Mouse (Mus musculus) layer of hippocampus, adult 18-20 months (tissue): ENCODE data around the gene Rps6ka3. TPM values are rescaled to one million over a fixed set of nuclear protein-coding genes. Genes with fewer than 3 reads are reported as not detected.

Experiments used
- DNase-seq, 2 experiments: peaks; one replicate each; pipeline ENCODE4 v3.0.0; 2022; ENCODE audit warnings: low spot score in 2 of 2
- total RNA-seq, 2 experiments: library from RNA; stranded (reverse); gene quantifications; 2 replicates each; pipeline ENCODE4 v1.2.3; 2021

The Rps6ka3 gene
- total RNA-seq, 2 experiments from 2014 or later: 25.0 to 25.7 TPM

DNA sequence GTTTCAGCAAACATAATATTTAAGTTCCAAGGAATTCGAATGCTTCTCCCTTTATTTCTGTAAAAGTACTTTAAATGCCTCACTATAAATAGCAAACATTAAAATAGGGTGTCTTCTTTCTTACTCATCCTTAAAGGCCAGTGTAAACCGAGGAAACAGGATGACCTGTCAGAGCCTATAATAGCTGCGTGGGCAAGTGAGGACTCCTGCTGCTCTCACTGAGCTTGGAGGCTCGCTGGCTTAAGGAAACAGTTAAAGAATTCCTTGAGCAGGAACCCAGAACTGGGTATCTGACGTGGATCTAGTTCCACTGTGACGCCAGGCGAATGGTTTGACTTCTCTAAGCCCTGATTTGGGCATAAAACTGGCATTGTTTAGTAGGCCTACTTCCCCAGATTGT is 105.2 kb downstream of the Rps6ka3 start:
- peak in 1 of 2 experiments; percentile 1 for DNase-seq

DNA sequence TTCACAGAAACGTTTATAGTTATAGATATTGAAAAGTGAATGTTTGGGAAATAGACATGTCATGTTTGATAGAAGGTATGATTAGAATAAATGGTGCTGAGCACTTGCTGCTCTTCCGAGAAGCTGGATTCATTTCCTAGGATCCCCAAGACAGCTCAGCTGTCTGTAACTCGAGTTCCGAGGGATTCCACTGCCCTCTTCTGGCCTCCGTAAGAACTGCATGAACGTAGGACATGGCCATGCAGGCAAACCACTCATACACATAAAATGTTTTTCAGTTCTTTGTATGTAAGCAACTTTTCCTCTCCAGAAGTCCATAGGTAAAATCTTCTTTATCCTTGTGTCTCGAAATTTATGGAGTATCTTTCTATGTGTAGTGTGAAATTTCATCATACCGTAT is 111.2 kb downstream of the Rps6ka3 start:
- peak; percentile 13 to 74 for DNase-seq

DNA sequence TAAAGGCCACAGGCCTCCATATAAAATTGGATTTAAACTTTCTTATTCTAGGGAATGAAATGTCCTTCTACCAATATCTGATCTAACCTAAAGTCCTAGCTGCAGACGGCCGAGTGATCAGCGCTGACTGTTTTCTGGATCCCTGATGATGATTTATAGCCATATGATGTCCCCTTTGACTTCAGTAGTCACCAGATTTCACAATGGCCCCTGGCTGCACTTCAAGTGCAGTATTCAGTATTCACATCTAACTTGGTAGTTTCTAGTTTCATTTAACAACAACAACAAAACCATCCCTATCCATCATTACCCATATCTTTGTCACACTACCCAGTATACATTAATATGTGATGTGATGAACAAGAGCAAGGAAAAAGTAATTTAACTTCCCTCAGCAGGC is 154.4 kb downstream of the Rps6ka3 start:
- no peak for DNase-seq

DNA sequence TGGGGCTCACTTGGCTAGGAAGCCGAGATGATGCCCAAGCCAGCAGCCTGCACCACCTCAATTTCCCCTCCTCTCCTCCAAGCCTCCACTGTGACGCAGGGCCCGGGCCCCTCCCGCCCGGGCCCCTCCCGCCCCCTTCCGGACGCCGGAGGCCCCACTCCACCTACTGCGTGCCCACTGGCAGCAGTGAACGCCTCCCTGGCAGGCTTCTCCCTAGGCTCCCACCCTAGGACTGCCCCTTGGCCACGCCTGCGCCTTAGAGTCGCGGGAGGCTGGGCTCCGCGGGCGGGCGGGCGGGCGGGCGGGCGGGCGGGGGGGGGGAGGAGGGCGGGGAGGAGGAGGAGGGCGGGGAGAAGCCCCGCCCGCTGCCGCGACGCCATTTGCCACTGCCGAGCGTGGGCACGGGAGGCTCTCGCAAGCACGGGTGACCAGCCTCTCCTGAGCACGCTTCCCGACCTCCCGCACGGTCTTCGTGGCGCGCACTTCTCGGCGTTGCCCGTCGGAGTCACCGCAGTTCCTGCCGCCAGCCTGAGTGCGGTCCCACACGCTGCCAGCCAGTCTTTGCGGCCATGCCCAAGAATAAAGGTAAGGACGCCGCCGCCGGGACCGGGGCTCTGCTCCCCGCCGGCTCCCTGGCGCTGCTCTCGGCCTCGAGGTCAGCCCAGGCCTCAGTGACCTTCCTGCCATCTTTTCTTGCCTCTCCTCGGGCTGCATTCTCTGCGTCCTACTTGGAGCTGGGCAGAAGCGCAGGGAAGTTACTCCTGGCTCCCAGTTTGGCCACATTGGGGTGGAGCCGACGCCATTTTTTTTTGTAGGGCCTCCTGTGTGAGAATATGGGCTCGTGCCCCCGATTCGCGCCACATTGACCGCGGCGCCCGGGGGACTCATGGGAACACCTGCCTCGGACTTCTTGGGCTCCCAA is 162.0 kb downstream of the Rps6ka3 start, which contains the start of gene Eif1ax:
TSS of gene Eif1ax (plus strand) at position 348 of the 922 bp plus-strand sequence.
- DNase-seq: peak; percentile 39 to 55

DNA sequence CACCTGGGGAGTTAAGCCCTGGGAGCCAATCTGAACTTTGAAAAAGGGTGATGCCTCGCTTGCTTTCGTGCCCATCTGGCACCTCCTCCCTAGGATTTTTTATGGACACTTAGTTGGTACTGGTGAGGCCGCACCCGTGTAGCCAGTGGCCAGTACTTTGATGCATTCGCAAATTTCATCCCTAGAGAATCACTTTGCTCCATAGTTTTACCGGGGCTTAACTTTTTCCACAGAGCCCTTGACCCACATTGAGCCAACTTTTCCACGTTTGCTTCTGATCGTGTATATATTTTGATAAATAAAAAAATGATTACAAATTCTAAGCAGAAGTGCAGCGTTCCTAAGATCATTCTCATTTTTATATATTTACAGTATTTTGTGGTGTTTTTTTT is 162.6 kb downstream of the Rps6ka3 start:
- peak in 1 of 2 experiments; percentile 12 for DNase-seq

DNA sequence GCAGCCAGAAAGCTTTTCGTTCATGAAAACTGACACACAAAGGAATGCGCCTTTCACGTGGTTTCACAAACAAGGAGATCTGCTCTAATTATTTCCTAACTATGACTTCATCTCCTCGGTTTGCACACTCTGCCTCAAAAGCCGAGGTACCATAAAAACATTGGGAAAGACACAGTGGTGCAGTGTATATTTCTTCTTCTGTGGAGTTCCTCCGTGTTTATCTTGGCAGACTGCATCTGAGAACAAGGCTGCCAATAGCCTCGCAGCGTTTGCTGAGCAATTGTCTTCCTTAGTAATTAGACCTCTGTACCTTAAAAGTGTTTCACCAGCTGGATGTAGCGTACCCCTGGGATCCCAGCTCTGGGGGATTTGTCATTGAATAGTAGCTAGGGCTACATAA is 177.0 kb downstream of the Rps6ka3 start:
- DNase-seq: no peak

DNA sequence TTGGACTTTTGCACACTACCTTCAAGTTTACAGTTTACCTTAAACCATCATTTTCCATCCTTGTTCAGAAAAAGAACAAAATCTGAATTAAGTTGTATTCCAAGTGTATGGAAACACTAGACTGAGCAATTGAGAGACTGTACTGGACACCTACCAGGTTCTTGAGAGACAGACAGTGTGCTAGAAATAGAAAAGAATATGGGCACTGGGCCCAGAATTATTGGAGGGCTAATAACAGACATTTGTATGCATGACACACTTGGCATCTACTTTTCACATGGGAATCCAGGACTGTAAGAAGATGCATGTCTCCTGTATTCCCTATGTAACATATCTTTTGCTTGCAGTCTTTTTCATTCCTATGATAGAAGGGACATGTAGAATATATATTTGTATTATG is 178.8 kb downstream of the Rps6ka3 start:
- no peak for DNase-seq

DNA sequence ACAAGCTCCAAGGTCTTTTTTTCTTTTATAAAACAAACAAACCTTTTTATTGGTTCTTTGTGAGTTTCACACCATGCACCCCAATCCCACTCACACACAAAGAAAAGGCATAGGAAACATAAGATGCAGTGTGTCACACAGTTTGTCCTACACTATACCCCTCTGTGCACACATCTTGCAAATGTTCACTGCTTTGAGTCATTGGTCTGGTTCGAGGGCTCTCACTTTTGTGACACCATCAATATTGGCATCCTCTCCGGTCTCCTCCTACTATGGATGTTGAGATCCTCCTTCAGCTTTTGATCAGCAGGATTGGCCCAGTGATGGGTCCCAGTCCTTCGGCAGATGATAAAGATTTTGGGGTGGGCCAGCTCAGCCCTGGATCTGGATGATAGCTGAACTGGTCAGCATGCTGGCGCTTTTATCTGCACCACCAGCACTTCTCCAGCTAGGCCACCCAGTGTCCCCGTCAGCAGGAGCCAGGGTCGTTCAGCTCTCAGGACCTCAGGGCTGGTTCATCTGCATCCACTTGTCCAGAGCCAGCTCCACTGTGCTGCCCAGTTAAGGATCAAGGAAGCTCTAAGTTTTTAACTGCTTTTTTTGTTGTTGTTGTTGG is 180.3 kb downstream of the Rps6ka3 start:
- DNase-seq: no peak

DNA sequence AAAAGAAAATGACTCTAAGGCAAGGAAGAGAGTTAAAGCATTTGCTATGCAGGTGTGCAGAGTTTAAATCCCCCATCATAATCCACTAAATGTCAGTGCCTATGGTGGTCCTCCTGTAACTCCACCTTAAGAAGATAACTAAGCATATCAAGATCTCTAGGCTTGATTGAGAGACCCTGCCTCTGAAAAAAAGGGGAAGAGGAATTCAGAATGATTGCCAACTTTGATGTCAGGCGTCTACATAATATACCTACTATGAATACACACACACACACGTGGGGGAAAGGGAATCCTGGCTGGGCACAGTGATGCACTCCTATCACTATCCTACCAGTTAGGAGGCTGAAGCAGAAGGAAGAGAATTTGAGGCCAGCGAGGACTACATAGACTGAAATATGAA is 181.1 kb downstream of the Rps6ka3 start:
- DNase-seq: no peak

DNA sequence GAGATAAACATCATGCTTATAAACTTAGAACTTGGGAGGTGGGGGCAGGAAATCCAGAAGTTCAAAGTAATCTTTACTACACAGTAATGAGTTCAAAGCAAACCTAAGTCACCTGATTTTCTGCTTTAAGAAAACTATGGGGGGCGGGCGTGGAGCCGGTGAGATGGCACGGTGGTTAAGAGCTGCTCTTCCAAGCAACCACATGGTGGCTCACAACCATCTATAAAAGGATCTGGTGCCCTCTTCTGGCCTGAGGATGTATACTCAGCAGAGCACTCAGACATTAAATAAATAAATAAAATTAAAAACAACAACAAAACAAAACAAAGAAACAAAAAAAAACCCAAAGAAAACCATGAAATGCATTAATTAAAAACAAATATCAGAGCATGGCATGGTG is 199.1 kb downstream of the Rps6ka3 start:
- peak in 1 of 2 experiments; percentile 17 for DNase-seq

DNA sequence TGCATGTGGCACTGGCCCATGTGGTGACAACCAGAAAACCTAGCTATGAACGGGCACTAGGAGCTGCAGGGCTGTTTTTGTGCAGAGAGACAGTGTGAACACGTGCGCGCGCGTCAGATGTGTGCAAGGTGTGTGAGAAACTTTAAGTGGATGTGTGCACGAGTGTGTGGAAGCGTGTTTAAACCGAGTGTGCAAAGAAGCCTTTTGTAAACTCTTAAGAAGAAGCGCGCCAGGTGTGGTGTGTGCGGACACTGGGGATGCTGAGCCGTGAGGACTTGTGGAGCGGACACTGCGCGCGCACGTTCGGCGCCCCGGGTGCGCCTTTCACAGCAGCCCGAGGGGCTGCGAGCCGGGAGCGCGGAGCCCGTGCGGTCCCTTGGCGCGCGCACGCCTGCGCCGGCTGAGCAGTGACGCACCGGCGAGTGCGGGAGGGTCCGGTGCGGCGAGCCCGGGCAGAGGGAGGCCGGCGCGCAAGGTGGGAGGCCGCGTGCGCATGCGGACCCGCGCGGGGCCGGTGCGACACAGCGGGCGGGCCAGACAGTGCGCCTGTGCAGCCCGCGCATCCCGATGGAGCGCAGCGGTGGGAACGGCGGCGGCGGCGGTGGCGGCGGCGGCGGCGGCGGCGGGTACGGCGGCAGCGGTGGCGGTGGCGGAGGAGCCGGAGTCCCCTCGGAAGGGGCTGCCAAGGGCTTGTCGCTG is 204.2 kb downstream of the Rps6ka3 start, which contains the start of gene Map7d2:
TSS of gene Map7d2 (plus strand) at position 443 of the 699 bp plus-strand sequence.
- peak; percentile 43 to 69 for DNase-seq

DNA sequence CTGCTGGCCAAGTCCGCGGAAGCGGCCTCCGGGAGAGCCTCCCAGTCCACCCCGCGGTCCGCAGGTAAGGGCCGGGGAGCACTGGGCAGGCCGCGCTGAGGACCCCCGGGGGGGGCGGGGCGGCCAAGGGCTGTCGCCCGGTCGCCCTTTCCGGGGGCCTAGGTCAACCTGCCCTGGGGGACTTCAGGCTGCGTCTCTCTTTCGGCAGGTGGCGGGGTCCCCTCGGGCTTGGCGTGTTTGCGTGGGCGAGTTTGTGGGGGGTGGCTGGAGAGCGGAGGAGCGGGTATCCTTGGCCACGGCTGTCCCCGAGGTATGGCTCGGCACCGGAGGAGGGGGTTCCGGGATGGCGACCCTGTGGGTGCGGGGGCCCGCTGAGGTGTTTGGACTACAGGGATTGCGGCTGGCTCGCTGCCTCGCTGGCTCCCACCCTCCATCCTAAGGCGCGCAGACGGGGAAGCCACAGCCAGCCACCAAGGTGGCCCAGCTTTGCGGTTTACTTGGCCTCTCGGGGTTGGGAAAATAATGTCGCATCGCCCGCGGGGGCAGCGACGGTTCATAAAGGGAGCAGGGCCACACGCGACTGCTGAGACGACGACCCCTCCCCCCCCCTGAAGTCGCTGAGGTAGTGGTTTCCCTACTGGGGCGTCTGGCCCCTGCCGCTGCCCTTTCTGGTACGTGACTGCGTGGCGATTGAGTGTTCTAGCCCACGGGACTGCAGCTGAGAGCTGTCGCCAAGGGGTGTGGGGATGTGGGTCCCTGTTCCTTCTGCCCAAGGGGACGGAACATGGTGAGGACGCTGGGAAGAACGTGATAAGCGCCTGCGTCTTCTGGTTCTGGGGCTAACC is 204.9 kb downstream of the Rps6ka3 start:
- peak; percentile 0 to 5 for DNase-seq

Other genes starting within 250 kb of the Rps6ka3 start
- 100 to 1,000 TPM; 128 to 134 TPM for gene Eif1ax, start 161.9 kb downstream of the Rps6ka3 start, total RNA-seq
- 100 to 1,000 TPM in 1 of 2 experiments, 10 to 100 TPM in 1; 93.5 to 128 TPM for gene Map7d2, start 204.3 kb downstream of the Rps6ka3 start, total RNA-seq